Mouse (Mus musculus) forebrain, embryonic 11.5 days (tissue): Measurements from ENCODE around the gene Psmb6. TPM values are rescaled to one million over a fixed set of nuclear protein-coding genes. Genes with fewer than 3 reads are reported as not detected.
"Not testable (repeated sequence)": the region's sequence is repeated elsewhere in the genome, so short reads cannot be mapped to it uniquely, and the experiment has no call there.

Experiments used
- ATAC-seq: fragments of 200-750 bp; cut with Nextera tagmentation; replicated peaks from 2 replicates; pipeline ENCODE4 v1.8.0; 2017; ENCODE audit warnings: moderate TSS enrichment; ENCODE audit not compliant: low FRiP score
- DNase-seq: peaks from one replicate; pipeline ENCODE4 v3.0.0-alpha.2; 2017; ENCODE audit warnings: low spot score
- H3K27ac ChIP-seq: fragments of 300-500 bp; sonication (generic); 2 replicates; pipeline ENCODE4 v1.5.1; 2014; ENCODE audit warnings: low read depth, low read length
- H3K27me3 ChIP-seq: fragments of 300-500 bp; sonication (generic); 2 replicates; pipeline ENCODE4 v1.6.1; 2014; ENCODE audit warnings: mild to moderate bottlenecking, low read length, mixed read lengths; ENCODE audit not compliant: control insufficient read depth, insufficient read depth
- H3K36me3 ChIP-seq: fragments of 300-500 bp; sonication (generic); 2 replicates; pipeline ENCODE4 v1.6.1; 2014; ENCODE audit warnings: mild to moderate bottlenecking, low read length, moderate library complexity, mixed read lengths; ENCODE audit not compliant: control insufficient read depth, insufficient read depth
- H3K4me1 ChIP-seq: fragments of 300-500 bp; sonication (generic); replicated peaks from 2 replicates; pipeline ENCODE4 v1.6.1; 2014; ENCODE audit warnings: low read length, mixed read lengths; ENCODE audit not compliant: control insufficient read depth, insufficient read depth
- H3K4me2 ChIP-seq: fragments of 300-500 bp; sonication (generic); 2 replicates; pipeline ENCODE4 v1.6.1; 2014; ENCODE audit warnings: low read depth, mild to moderate bottlenecking, low read length, moderate library complexity, mixed read lengths; ENCODE audit not compliant: severe bottlenecking
- H3K4me3 ChIP-seq: fragments of 300-500 bp; sonication (generic); 2 replicates; pipeline ENCODE4 v1.5.1; 2014; ENCODE audit warnings: low read depth, low read length
- H3K9ac ChIP-seq: fragments of 300-500 bp; sonication (generic); 2 replicates; pipeline ENCODE4 v1.6.1; 2014; ENCODE audit warnings: low read length
- H3K9me3 ChIP-seq: fragments of 300-500 bp; sonication (generic); 2 replicates; pipeline ENCODE4 v1.6.1; 2016; ENCODE audit warnings: low read length, mixed read lengths; ENCODE audit not compliant: control insufficient read depth
- WGBS: fragments of 180-500 bp; shearing (Covaris S2); extraction: QIAGEN DNeasy Blood & Tissue Kit; methylation state at CpG from one replicate; pipeline ENCODE4 v1.1.7; 2014; 5-methylcytosine and 5-hydroxymethylcytosine counted together
- polyA plus RNA-seq: library from polyadenylated mRNA; unstranded; fragments of >200 nt; fragmentation: Nextera tagmentation; extraction: Ambion mirVana; gene quantifications from 2 replicates; pipeline ENCODE4 v1.2.1, GENCODE M21; 2014

Psmb6 gene
- polyA plus RNA-seq, 1 experiment from 2014 or later, result 812 TPM

- Histone ChIP-seq H3K27me3 (no peaks in the 10 kb centered on the region), H3K9me3 (no peaks in the 10 kb centered on the region), H3K4me3 (no peak overlapping the region), H3K9ac (no peak overlapping the region), H3K4me2 (no peak overlapping the region), H3K36me3 (peaks cover 10% of the 10 kb centered on the region; the same call in 1 of the 2 replicates), H3K4me1 (peaks cover 7% of the 10 kb centered on the region; the same call in 1 of the 2 replicates), H3K27ac (no peak overlapping the region)
- 91% methylated on average over 7 of the region's 7 CpGs for WGBS
- ATAC-seq, result no peak
- DNase-seq, result no peak
Observed at GRCm38 (mm10) chr11:70528610-70529009, 3.4 kb downstream of the Psmb6 start.

- H3K36me3 ChIP-seq, H3K4me1 ChIP-seq, H3K9me3 ChIP-seq, H3K9ac ChIP-seq, ATAC-seq, H3K4me2 ChIP-seq, H3K27ac ChIP-seq, H3K27me3 ChIP-seq, DNase-seq, H3K4me3 ChIP-seq: not testable (repeated sequence)
- 73% methylated on average over 2 of the region's 2 CpGs for WGBS
Observed at GRCm38 (mm10) chr11:70531065-70531464, 5.9 kb downstream of the Psmb6 start.

DNA sequence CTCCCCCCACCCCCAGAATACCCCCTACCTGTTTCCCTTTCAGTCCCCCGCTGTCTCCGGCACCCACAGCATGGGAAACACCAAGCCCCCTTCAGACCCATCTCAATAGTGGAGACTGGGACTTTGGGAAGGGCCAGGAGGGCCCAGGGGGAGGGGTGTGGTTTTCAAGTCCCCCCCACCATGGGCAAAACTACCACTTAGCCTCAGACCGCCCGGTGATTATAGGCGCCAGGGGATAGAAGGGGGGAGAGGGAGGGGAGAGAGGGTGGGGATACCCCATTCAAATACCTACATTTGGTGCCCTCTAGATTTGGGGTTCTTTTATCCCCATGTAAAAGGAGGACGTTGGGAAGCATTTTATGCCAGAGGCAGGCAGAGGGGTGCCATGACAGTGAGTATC, 7.7 kb downstream of the Psmb6 start, which contains the start of gene Gm40193:
TSS of gene Gm40193 (minus strand) at position 101 of the 400 bp plus-strand sequence.
- WGBS, result 84% methylated on average over 6 of the region's 6 CpGs
- Histone ChIP-seq H3K9ac (no peak within 1 kb of the TSS), H3K4me1 (no peaks in the 10 kb centered on the region), H3K36me3 (no peaks in the 10 kb centered on the region), H3K4me3 (no peak within 1 kb of the TSS), H3K4me2 (no peak within 1 kb of the TSS), H3K27ac (no peak within 1 kb of the TSS), H3K9me3 (no peaks in the 10 kb centered on the region), H3K27me3 (no peaks in the 10 kb centered on the region)
- ATAC-seq, result no peak
- no peak for DNase-seq

- Histone ChIP-seq H3K4me1 (0 out of 2 replicates have a peak, but pooled peaks cover 2% of the 10 kb centered on the region), H3K4me2 (peak overlapping the region; percentile 91), H3K36me3 (no peaks in the 10 kb centered on the region), H3K4me3 (peak overlapping the region; percentile 49), H3K9me3 (no peaks in the 10 kb centered on the region), H3K27ac (no peak overlapping the region), H3K27me3 (peaks cover 4% of the 10 kb centered on the region; the same call in 1 of the 2 replicates), H3K9ac (peak overlapping the region; percentile 63)
- 17% methylated on average over 9 of the region's 9 CpGs for WGBS
- no peak for ATAC-seq
- no peak for DNase-seq
Observed at GRCm38 (mm10) chr11:70539423-70539822, 14.3 kb downstream of the Psmb6 start.

GRCm38 (mm10) chr11:70539877-70540587, 14.9 kb downstream of the Psmb6 start, which contains the start of gene Pld2:
Gene Pld2 (plus strand): TSS chr11:70540064.
- no peaks in the 10 kb centered on the region for H3K36me3 ChIP-seq
- H3K4me1 ChIP-seq, result 0 out of 2 replicates have a peak, but pooled peaks cover 2% of the 10 kb centered on the region
- peak within 1 kb of the TSS; percentile 49 for H3K4me3 ChIP-seq
- peak within 1 kb of the TSS; percentile 91 for H3K4me2 ChIP-seq
- DNase-seq, result peak; percentile 88
- WGBS, result 1% methylated on average over 51 of the region's 65 CpGs
- peaks cover 4% of the 10 kb centered on the region; the same call in 1 of the 2 replicates for H3K27me3 ChIP-seq
- ATAC-seq, result peak; percentile 70
- peak within 1 kb of the TSS; percentile 63 for H3K9ac ChIP-seq
- no peaks in the 10 kb centered on the region for H3K9me3 ChIP-seq
- no peak within 1 kb of the TSS for H3K27ac ChIP-seq

- no peak overlapping the region; the same call in 1 of the 2 replicates for H3K4me2 ChIP-seq
- H3K36me3 ChIP-seq, result no peaks in the 10 kb centered on the region
- 91% methylated on average over 7 of the region's 7 CpGs for WGBS
- H3K27me3 ChIP-seq, result peaks cover 4% of the 10 kb centered on the region; the same call in 1 of the 2 replicates
- H3K9me3 ChIP-seq, result no peaks in the 10 kb centered on the region
- no peak overlapping the region for H3K9ac ChIP-seq
- no peak for DNase-seq
- no peak overlapping the region for H3K27ac ChIP-seq
- 0 out of 2 replicates have a peak, but pooled peaks cover 2% of the 10 kb centered on the region for H3K4me1 ChIP-seq
- H3K4me3 ChIP-seq, result peak overlapping the region; percentile 49
- ATAC-seq, result no peak
Observed at GRCm38 (mm10) chr11:70540928-70541327, 15.8 kb downstream of the Psmb6 start.

GRCm38 (mm10) chr11:70541415-70541814, 16.2 kb downstream of the Psmb6 start:
- WGBS, result 85% methylated on average over 5 of the region's 5 CpGs
- Histone ChIP-seq H3K4me3 (no peak overlapping the region), H3K9me3 (no peaks in the 10 kb centered on the region), H3K9ac (no peak overlapping the region), H3K36me3 (no peaks in the 10 kb centered on the region), H3K4me1 (0 out of 2 replicates have a peak, but pooled peaks cover 2% of the 10 kb centered on the region), H3K4me2 (no peak overlapping the region), H3K27me3 (peaks cover 4% of the 10 kb centered on the region; the same call in 1 of the 2 replicates), H3K27ac (no peak overlapping the region)
- ATAC-seq, result no peak
- no peak for DNase-seq

GRCm38 (mm10) chr11:70544496-70544895, 19.3 kb downstream of the Psmb6 start:
- H3K27ac ChIP-seq, result no peak overlapping the region
- peaks cover 4% of the 10 kb centered on the region; the same call in 1 of the 2 replicates for H3K27me3 ChIP-seq
- 0 out of 2 replicates have a peak, but pooled peaks cover 2% of the 10 kb centered on the region for H3K4me1 ChIP-seq
- H3K36me3 ChIP-seq, result no peaks in the 10 kb centered on the region
- no peak for ATAC-seq
- H3K9me3 ChIP-seq, result no peaks in the 10 kb centered on the region
- no peak overlapping the region for H3K4me3 ChIP-seq
- no peak overlapping the region for H3K9ac ChIP-seq
- H3K4me2 ChIP-seq, result no peak overlapping the region
- 73% methylated on average over 7 of the region's 7 CpGs for WGBS
- no peak for DNase-seq
